Mouse (Mus musculus): ENCODE measurements around the gene Rbm8a2. TPM values are rescaled to one million over a fixed set of nuclear protein-coding genes. Genes with fewer than 3 reads are reported as not detected.

Gene Rbm8a2
- not detected for total RNA-seq (2023)

GRCm38 (mm10) chr1:175979014-175979413 is at the start of gene Rbm8a2:
Gene Rbm8a2, minus strand, starts transcription at chr1:175979114.

Other genes starting within 250 kb of the Rbm8a2 start
- 2.2 TPM for gene Exo1, start 98.5 kb downstream of the Rbm8a2 start, total RNA-seq (2023)
- gene Gm38100, start 58.8 kb downstream of the Rbm8a2 start, total RNA-seq (2023), result not detected

All from CD4-positive naive resting alpha-beta T cell, adult 57 days (primary cell).